Mouse (Mus musculus) kidney, postnatal 10 days (tissue): ENCODE measurements around the gene Tor1b.

ENCODE experiments used
- DNase-seq: peaks from one replicate; pipeline ENCODE4 v3.0.0; 2021; ENCODE audit warnings: mixed read lengths

Tor1b gene

GRCm38 (mm10) chr2:30994853-30995252 is 42.1 kb downstream of the Tor1b start:
- DNase-seq: no peak

- peak; percentile 37 for DNase-seq
These were observed 42.8 kb downstream of the Tor1b start for GRCm38 (mm10) chr2:30995432-30995996.

GRCm38 (mm10) chr2:30998443-30999260 is 45.9 kb downstream of the Tor1b start:
- DNase-seq: no peak

- no peak for DNase-seq
These were observed 50.1 kb downstream of the Tor1b start for GRCm38 (mm10) chr2:31002857-31003256.

GRCm38 (mm10) chr2:31005453-31005852 is 52.7 kb downstream of the Tor1b start:
- no peak for DNase-seq

- DNase-seq: no peak
These were observed 53.7 kb downstream of the Tor1b start for GRCm38 (mm10) chr2:31006434-31006833.

GRCm38 (mm10) chr2:31007208-31007607 is 54.4 kb downstream of the Tor1b start:
- no peak for DNase-seq
